Comparison of ENCODE assay signal across 21 mouse cellular contexts in genomic region chr12:77841844-77842415, GRCm38 (mm10).
DNase-seq lines count a peak whose midpoint lies in the region; ATAC-seq and TF ChIP-seq lines count a peak whose summit lies in the region.
"Had no signal": no experiment of that assay in that cellular context is flagged by ENCODE, and none has a peak within 500 bp of the region (broad histone marks: within the 10 kb centered on the region; RNA-seq: fewer than 3 reads in every experiment).

No protein-coding gene starts in this region.

- no peak for TF ChIP-seq CTCF in midbrain, postnatal 0 days (IDR thresholded peaks at IDR 0.05)

- WGBS in forebrain, embryonic 12.5 days: 47% methylated on average over 7 of the region's 7 CpGs
- WGBS in forebrain, embryonic 15.5 days: 54% methylated on average over 7 of the region's 7 CpGs
- 37% methylated on average over 7 of the region's 7 CpGs for WGBS in midbrain, embryonic 11.5 days
- 25% methylated on average over 7 of the region's 7 CpGs for WGBS in midbrain, embryonic 16.5 days
- 31% methylated on average over 7 of the region's 7 CpGs for WGBS in midbrain, postnatal 0 days

- peaks cover 4% of the 10 kb centered on the region for H3K4me1 ChIP-seq in forebrain, embryonic 12.5 days
- H3K4me1 ChIP-seq in forebrain, embryonic 15.5 days: no peaks in the 10 kb centered on the region
- no peaks in the 10 kb centered on the region for H3K4me1 ChIP-seq in midbrain, embryonic 11.5 days (ENCODE audit: control insufficient read depth, insufficient read depth, low read length)
- H3K4me1 ChIP-seq in midbrain, embryonic 16.5 days (ENCODE audit: control insufficient read depth, insufficient read depth, low read length): no peaks in the 10 kb centered on the region; the same call in 1 of the 2 replicates
- H3K4me1 ChIP-seq in midbrain, postnatal 0 days (ENCODE audit: insufficient read depth, low read length): no peaks in the 10 kb centered on the region
- H3K4me1 ChIP-seq: limb, embryonic 12.5 days; liver, embryonic 13.5 days; lung, embryonic 15.5 days; stomach, embryonic 15.5 days had no signal

- H3K27me3 ChIP-seq in forebrain, embryonic 12.5 days: no peaks in the 10 kb centered on the region
- H3K27me3 ChIP-seq in forebrain, embryonic 15.5 days: no peaks in the 10 kb centered on the region
- H3K27me3 ChIP-seq in midbrain, embryonic 11.5 days (ENCODE audit: control insufficient read depth, insufficient read depth, low read length): no peaks in the 10 kb centered on the region
- no peaks in the 10 kb centered on the region for H3K27me3 ChIP-seq in midbrain, embryonic 16.5 days (ENCODE audit: control insufficient read depth, insufficient read depth, low read depth, low read length)
- no peaks in the 10 kb centered on the region for H3K27me3 ChIP-seq in midbrain, postnatal 0 days (ENCODE audit: insufficient read depth, low read length)
- H3K27me3 ChIP-seq: limb, embryonic 12.5 days; liver, embryonic 13.5 days; lung, embryonic 15.5 days; Patski; stomach, embryonic 15.5 days had no signal

- ATAC-seq in forebrain, embryonic 12.5 days (ENCODE audit: low FRiP score): 0 out of 2 replicates have a peak, but pooled peaks have one; percentile 33
- ATAC-seq in forebrain, embryonic 15.5 days (replicated peaks): no peak
- ATAC-seq in midbrain, embryonic 11.5 days (ENCODE audit: low FRiP score): peak; percentile 65
- ATAC-seq in midbrain, embryonic 16.5 days: no peak
- no peak for ATAC-seq in midbrain, postnatal 0 days (ENCODE audit: low FRiP score)
- no peak for ATAC-seq in megakaryocyte-erythroid progenitor cell, adult 5-6 weeks (replicated peaks; ENCODE audit: low FRiP score, low TSS enrichment, poor library complexity, severe bottlenecking)
- ATAC-seq: Patski had no signal

- no peak overlapping the region for H3K9ac ChIP-seq in forebrain, embryonic 12.5 days
- H3K9ac ChIP-seq in forebrain, embryonic 15.5 days (replicated peaks): no peak overlapping the region
- H3K9ac ChIP-seq in midbrain, embryonic 11.5 days (ENCODE audit: low read length): no peak overlapping the region
- no peak overlapping the region for H3K9ac ChIP-seq in midbrain, embryonic 16.5 days (ENCODE audit: low read depth, low read length)
- no peak overlapping the region for H3K9ac ChIP-seq in midbrain, postnatal 0 days (replicated peaks; ENCODE audit: low read length, poor library complexity, severe bottlenecking)
- H3K9ac ChIP-seq: limb, embryonic 12.5 days; liver, embryonic 13.5 days; lung, embryonic 15.5 days; stomach, embryonic 15.5 days had no signal

- no peaks in the 10 kb centered on the region for H3K9me3 ChIP-seq in forebrain, embryonic 12.5 days
- no peaks in the 10 kb centered on the region for H3K9me3 ChIP-seq in forebrain, embryonic 15.5 days
- no peaks in the 10 kb centered on the region for H3K9me3 ChIP-seq in midbrain, embryonic 11.5 days (ENCODE audit: control insufficient read depth, low read length)
- H3K9me3 ChIP-seq in midbrain, embryonic 16.5 days (replicated peaks; ENCODE audit: control insufficient read depth, low read length, poor library complexity, severe bottlenecking): no peaks in the 10 kb centered on the region
- H3K9me3 ChIP-seq in midbrain, postnatal 0 days (ENCODE audit: low read length): no peaks in the 10 kb centered on the region
- H3K9me3 ChIP-seq: limb, embryonic 12.5 days; liver, embryonic 13.5 days; lung, embryonic 15.5 days; stomach, embryonic 15.5 days had no signal

- H3K4me3 ChIP-seq in forebrain, embryonic 12.5 days (replicated peaks): no peak overlapping the region
- H3K4me3 ChIP-seq in forebrain, embryonic 15.5 days: no peak overlapping the region
- H3K4me3 ChIP-seq in midbrain, embryonic 11.5 days (ENCODE audit: low read depth, low read length): no peak overlapping the region
- H3K4me3 ChIP-seq in midbrain, embryonic 16.5 days (ENCODE audit: low read depth, low read length): no peak overlapping the region
- H3K4me3 ChIP-seq in midbrain, postnatal 0 days (ENCODE audit: low read depth, low read length): no peak overlapping the region
- H3K4me3 ChIP-seq: limb, embryonic 12.5 days; liver, embryonic 13.5 days; lung, embryonic 15.5 days; stomach, embryonic 15.5 days had no signal

- H3K27ac ChIP-seq in forebrain, embryonic 12.5 days: no peak overlapping the region
- H3K27ac ChIP-seq in forebrain, embryonic 15.5 days (replicated peaks): no peak overlapping the region
- H3K27ac ChIP-seq in midbrain, embryonic 11.5 days (ENCODE audit: low read depth, low read length): no peak overlapping the region
- H3K27ac ChIP-seq in midbrain, embryonic 16.5 days (ENCODE audit: low read length): no peak overlapping the region
- no peak overlapping the region for H3K27ac ChIP-seq in midbrain, postnatal 0 days (ENCODE audit: low read depth, low read length)
- H3K27ac ChIP-seq: kidney, postnatal 0 days; limb, embryonic 12.5 days; liver, embryonic 13.5 days; lung, embryonic 15.5 days; stomach, embryonic 15.5 days had no signal

- peak; percentile 57 for DNase-seq in adrenal gland, adult 2 months
- no peak for DNase-seq in adrenal gland, postnatal 25 days
- peak; percentile 87 for DNase-seq in midbrain, embryonic 11.5 days (ENCODE audit: low spot score, missing footprints)
- DNase-seq in midbrain, postnatal 0 days (ENCODE audit: low spot score): peak; percentile 27
- DNase-seq: cerebellum, adult 9-11 months; heart, postnatal 4 days; kidney, adult 18-20 months; liver, embryonic 13.5 days; lung, postnatal 4 days; right cerebral cortex, postnatal 14 days; thymus, adult 18-20 months; thymus, postnatal 4 days had no signal

- no peak overlapping the region for H3K4me2 ChIP-seq in forebrain, embryonic 12.5 days
- no peak overlapping the region for H3K4me2 ChIP-seq in forebrain, embryonic 15.5 days (replicated peaks)
- no peak overlapping the region for H3K4me2 ChIP-seq in midbrain, embryonic 11.5 days
- H3K4me2 ChIP-seq in midbrain, embryonic 16.5 days (ENCODE audit: low read length): no peak overlapping the region
- H3K4me2 ChIP-seq in midbrain, postnatal 0 days (ENCODE audit: low read depth, low read length, poor library complexity, severe bottlenecking): no peak overlapping the region
- H3K4me2 ChIP-seq: limb, embryonic 12.5 days; liver, embryonic 13.5 days; lung, embryonic 15.5 days; stomach, embryonic 15.5 days had no signal

- no peaks in the 10 kb centered on the region for H3K36me3 ChIP-seq in forebrain, embryonic 12.5 days (replicated peaks)
- no peaks in the 10 kb centered on the region for H3K36me3 ChIP-seq in forebrain, embryonic 15.5 days
- no peaks in the 10 kb centered on the region for H3K36me3 ChIP-seq in midbrain, embryonic 11.5 days (ENCODE audit: control insufficient read depth, insufficient read depth, low read length)
- no peaks in the 10 kb centered on the region for H3K36me3 ChIP-seq in midbrain, embryonic 16.5 days (ENCODE audit: control insufficient read depth, insufficient read depth, low read length)
- H3K36me3 ChIP-seq in midbrain, postnatal 0 days (ENCODE audit: insufficient read depth, low read length): no peaks in the 10 kb centered on the region
- H3K36me3 ChIP-seq: limb, embryonic 12.5 days; liver, embryonic 13.5 days; lung, embryonic 15.5 days; stomach, embryonic 15.5 days had no signal

Comparison
In these comparisons a context has a peak if more than half of its experiments do, and no peak if none do; other contexts are left out.
1. ATAC-seq: peak in forebrain, embryonic 12.5 days (single experiment) and midbrain, embryonic 11.5 days (single experiment); none in forebrain, embryonic 15.5 days (single experiment), midbrain, embryonic 16.5 days (single experiment), midbrain, postnatal 0 days (single experiment) and megakaryocyte-erythroid progenitor cell, adult 5-6 weeks (single experiment).